Mouse (Mus musculus) monocyte, adult 2 months (primary cell): ENCODE data around the gene N4bp2l2.

ENCODE experiments used
- DNase-seq, 2 experiments: peaks; one replicate each; pipeline ENCODE4 v3.0.0; 2022; ENCODE audit warnings: low spot score in 2 of 2, low read depth in 1 of 2

Gene N4bp2l2

DNA sequence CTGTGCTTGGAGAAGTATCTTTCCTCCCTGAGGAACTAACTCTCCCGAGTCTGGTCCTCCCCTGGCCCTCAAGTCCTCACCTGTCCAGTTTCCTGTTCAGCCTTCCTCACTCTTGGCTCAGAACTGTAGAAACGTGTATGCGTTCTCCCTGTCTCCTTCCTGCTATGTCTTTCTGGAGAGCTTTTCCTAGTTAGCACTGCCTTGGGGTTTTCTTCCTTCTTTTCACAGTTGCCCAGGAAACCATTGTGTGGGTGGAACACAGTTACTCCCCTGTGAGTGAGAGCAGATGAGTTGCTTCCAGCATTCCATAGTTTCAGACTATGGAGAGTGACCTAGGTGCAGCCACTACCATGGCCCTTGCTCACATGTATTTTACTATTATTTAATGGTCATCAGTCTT, 99.8 kb downstream of the N4bp2l2 start:
- DNase-seq, result no peak

DNA sequence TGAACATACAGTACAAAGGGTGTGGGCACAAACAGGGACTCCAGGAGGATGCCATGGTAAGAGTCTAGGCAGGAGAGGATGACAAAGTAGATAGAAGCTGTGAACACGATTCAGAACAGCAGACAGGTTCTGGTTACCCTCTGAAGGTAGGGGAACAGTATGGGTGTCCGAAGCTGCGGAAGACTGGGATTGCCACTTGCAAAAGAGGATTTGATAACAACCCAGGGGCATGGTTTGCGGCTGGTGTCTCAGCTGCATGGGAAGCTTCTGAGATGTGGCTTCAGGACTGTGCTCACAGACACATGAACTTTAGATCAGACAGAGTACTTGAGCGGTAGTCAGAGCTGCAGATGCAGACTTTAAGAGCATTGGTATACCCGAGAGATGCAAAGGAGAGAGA, 101.6 kb downstream of the N4bp2l2 start:
- no peak for DNase-seq

- DNase-seq, result no peak
Measured at GRCm38 (mm10) chr5:150561783-150562182, 104.2 kb downstream of the N4bp2l2 start.

GRCm38 (mm10) chr5:150561376-150561775, 104.6 kb downstream of the N4bp2l2 start:
- DNase-seq, result no peak

- no peak for DNase-seq
Measured at GRCm38 (mm10) chr5:150560851-150561250, 105.1 kb downstream of the N4bp2l2 start.

DNA sequence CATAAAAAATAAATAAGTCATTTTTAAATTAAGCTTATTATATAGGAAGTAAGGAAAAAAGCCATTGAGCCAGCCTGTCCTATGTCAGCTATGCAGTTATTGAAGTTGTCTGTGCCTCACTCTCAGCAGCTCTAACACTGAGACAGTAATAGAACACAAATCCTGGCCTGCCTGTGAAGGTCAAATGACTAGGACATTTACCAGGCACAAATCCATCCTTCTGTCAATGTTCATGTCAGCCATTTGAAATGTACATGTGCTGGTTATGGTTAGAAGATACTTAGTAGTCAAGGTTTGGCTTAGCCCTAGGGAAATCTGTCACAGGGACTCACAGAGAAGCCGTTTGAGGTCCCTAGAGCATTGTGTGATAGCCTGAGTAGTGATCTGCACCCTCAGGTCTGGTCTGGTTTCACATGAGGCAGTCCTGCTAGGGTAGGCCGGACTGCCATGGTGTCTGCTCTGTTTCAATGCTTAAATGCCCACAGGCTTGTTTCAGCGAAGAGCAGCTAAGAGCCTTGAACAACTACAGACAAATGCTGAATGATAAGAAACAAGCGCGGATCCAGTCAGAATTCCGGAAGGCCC, 106.4 kb downstream of the N4bp2l2 start:
- no peak for DNase-seq
